Mouse (Mus musculus): ENCODE measurements around the gene Stx8.

The Stx8 gene

GRCm38 (mm10) chr11:68036133-68036959 lies 70.4 kb downstream of the Stx8 start:
- no peak for DNase-seq (ENCODE audit: low read depth)

- no peak for DNase-seq (ENCODE audit: low read depth)
Measured at GRCm38 (mm10) chr11:68037093-68037492, 71.1 kb downstream of the Stx8 start.

- no peak for DNase-seq (ENCODE audit: low read depth)
Measured at GRCm38 (mm10) chr11:68038101-68038500, 72.1 kb downstream of the Stx8 start.

GRCm38 (mm10) chr11:68044181-68044580 lies 78.2 kb downstream of the Stx8 start:
- no peak for DNase-seq (ENCODE audit: low read depth)

DNA sequence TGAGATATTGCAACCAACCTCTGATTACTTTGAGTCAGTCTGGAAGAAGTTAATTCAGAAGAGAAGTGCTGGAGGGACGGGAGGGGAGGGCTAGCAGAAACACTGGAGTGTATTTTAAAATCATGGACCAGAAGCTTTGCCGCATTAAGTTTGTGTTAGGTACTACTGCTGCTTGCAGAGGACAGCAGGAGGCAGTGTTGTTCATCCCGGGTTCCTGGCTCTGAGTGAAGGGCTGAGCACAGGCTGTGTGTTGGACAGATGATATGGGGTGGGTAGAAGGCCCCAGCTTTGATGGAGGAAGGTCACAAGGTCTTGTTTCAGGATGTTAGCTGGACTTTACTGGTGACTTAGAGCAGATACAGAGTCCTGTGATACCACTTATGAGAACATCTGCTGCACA lies 80.9 kb downstream of the Stx8 start:
- DNase-seq (ENCODE audit: low read depth) = no peak

DNA sequence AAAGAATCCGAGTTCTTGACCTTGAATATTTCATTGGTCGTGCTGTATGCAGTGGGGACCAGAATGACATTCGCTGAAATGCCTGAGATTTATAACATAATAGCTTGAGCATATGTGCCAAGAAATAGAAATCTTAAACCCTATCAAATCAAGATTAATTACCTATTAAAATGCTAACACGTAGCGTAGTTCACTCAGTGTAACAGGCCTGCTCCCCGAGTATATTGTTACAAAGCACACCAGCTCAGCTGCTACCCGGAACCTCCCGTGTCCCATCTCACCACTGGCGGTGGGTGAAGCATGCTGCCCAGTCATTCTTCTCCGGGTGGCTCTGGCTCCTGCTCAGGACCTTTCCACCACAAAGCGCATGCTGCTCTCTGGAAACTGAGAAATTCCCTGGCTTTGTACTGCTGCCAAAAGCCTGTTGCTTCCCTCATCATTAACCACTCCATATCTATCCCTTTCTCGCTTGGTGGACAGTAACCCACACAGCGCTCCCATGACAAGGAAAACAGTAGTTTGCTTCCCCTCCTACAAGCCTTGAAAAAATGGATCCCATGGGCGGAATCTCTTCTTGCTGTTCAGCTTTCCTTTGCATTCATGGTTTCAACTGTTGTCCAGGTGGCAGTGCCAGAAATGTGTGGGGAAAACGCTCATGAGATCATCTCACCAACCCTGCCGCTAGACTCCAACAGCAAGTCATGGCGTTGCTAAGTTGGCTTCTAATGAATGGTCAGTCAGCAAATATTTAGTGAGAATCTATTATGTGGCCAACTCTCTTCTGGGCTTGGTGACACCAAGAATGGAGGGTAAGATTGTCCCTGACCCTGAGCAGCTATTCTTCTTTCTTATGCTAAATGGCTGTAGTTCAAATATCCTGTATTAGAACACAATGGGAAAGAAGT lies 83.5 kb downstream of the Stx8 start:
- DNase-seq (ENCODE audit: low read depth) = no peak

DNA sequence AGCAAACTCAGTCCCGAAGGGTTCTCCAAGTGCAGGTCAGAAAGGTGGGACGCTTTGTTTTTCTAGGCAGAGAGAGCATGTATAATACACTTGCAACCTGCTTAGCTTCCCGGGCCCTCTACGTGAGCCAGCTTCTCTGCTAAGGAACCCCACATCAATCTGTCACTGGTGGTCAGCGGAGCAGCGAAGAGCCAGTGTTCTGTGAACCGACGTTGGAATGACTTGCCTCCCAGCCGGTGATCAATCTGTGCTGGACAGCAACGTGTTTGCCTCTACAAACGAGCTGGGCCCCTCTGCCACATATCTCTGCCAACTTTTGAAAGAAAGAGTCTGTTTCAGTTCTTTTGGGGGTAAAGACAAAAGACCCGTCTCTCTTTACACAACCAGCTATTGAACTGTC lies 84.7 kb downstream of the Stx8 start:
- no peak for DNase-seq (ENCODE audit: low read depth)

GRCm38 (mm10) chr11:68051305-68051704 lies 85.3 kb downstream of the Stx8 start:
- no peak for DNase-seq (ENCODE audit: low read depth)

DNA sequence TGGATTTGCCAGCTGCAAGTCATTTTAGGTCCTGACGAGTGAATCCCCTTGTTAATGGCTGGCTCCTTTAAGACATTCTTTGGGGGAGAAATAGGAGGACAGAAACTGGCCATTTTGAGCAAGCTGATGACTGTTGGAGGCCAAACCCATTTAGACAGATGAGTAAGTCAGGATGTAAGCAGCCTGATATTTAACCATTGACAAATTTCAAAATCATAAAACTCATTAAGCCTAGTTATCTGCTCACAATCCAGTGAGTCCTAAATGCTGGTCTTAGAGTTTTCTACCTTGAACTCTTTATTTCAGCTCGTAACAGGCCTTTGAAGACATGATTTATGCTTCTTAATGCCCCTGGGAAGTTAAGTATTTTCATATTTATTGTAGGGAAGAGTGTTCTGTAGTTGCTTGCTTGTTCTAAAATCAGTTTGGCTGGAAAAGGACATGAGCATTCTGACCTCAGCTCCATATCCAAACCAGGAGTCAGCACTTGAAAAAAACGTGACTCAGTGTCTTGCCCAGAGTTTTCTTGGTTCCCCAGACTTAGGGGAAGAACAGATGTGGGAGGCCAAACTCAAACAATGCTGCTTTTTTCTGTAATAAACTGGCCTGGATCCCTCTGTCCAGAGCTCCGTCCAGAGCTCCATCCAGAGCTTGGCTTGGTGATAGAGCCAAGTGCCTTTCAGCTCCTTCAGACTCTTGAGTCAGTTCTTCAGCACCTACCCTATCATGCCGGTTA lies 92.6 kb downstream of the Stx8 start:
- DNase-seq (ENCODE audit: low read depth) = no peak

DNA sequence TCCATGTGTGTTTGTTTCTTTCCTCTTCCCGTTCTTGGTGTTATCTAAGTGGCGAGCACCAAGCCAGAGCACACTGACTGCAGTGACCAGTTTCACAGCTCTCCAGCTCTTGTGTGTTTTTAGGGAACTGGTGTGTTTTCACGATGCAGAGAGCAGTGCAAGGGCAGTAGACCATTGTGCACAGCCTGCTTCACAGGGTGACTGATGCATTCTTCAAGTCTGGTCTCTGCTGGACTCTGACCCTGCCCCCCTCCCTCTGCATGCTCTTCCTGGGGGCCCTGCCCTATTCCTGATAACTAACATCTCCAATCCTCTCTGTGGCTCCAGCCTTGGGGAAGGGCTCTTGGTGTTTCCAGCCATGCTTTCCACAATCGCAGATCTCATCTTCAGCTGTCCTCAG lies 94.7 kb downstream of the Stx8 start:
- DNase-seq (ENCODE audit: low read depth) = no peak

DNA sequence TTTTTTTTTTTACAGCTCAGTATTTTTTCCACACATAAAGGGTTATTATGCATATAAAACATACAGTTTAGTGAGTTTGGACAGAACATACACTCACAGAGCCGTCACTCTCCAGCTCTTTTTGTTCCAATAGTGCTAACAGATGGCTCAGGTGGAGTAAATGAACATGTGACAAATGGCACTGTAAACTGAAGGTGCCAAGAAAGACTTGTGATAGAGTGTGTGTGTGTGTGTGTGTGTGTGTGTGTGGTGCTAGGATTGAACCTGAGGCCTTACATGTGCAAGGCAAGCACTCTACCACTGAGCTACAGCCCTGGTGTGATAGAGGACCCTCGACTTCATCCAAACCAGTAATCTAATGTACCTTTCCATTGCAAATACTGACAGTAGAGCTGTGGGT lies 96.1 kb downstream of the Stx8 start:
- no peak for DNase-seq (ENCODE audit: low read depth)

DNA sequence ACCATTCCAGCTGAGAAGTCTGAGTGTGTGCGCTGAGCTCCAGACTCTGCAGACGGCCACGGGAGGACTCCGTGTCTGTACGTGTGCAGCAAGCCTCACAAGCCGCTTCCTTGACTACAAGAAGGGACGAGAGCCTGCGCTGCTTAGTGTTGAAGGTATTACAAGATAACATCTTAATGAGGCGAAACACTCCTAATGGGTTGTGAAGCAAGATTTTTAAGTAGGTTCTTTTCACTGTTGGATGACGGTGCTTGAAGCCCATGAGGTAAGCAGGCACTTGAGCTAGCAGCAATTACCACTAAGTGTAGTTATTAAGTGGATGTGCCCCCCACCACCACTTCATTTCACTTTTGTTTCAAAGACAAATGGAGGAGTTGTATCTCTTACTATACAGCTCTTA lies 101.8 kb downstream of the Stx8 start:
- DNase-seq (ENCODE audit: low read depth) = no peak

DNA sequence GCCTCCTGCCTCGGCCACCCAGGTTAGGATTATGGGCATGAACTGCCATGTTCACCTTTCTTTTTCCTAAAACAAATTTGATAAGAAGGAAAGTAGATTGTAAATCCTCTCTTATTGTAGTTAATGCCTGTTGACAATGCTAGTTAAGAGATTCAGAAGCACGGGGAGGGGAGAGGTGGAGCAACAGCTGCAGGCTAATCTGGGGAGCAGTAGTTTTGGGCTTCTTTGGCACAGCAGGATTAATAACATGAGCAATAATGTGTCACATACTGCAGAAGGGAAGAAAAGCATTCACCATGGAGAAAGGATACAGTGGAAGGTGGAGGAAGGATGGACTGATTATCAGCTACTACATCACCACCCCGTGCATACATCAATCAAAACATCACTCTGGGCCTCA lies 104.1 kb downstream of the Stx8 start:
- DNase-seq (ENCODE audit: low read depth) = no peak

- DNase-seq (ENCODE audit: low read depth) = no peak
Measured at GRCm38 (mm10) chr11:68071836-68072235, 105.8 kb downstream of the Stx8 start.

DNA sequence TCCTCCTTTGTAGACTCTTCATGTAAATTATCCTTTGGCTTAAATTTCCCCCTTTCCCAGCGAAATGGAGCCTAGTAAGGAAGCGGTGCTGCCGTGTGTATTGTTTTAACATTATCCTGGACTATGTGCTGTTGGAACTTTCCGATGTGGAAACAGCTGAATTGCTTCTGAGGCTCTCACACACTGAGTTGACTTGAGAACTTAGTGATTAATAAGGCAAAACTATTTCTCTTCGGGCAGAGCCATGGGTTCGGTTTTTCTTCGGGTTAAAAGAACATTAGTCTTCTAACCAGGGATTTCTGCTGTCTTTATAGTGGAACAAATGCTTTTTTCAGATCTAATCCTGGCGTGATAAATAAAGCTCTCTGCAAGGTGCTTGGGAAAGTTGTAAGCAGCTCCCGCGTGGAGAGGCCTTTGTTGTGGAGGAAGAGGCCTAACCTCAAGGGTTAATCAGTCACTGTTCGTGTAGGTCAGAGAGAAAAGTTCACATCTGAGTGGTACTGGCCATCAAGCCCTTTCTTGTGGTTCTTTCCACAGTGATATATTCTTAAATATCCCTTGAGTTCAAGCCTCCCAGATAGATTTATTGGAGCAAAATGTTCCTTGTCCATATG lies 106.7 kb downstream of the Stx8 start:
- no peak for DNase-seq (ENCODE audit: low read depth)

- no peak for DNase-seq (ENCODE audit: low read depth)
Measured at GRCm38 (mm10) chr11:68074686-68075085, 108.7 kb downstream of the Stx8 start.

GRCm38 (mm10) chr11:68075331-68075730 lies 109.3 kb downstream of the Stx8 start:
- DNase-seq (ENCODE audit: low read depth) = no peak

DNA sequence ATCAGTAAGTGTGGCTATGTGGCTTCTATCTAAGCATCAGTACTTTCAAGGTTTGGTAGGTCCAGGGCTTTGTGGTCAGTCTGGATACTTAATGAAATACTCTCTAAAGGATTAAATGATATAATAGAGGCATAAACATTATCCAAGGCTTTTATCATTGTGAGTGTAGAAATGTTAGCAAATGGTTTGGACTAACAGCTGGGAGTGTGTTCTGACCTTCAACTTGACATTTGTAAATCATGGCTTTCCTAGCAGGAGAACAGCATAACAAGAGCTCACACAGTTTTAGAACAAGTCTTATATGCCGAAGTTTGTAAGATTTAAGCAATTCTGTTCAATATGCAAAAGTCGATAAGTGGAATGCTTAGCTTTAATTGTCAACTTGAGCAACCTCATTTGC lies 113.8 kb downstream of the Stx8 start:
- no peak for DNase-seq (ENCODE audit: low read depth)

GRCm38 (mm10) chr11:68080999-68081398 lies 115.0 kb downstream of the Stx8 start:
- DNase-seq (ENCODE audit: low read depth) = no peak

- DNase-seq (ENCODE audit: low read depth) = no peak
Measured at GRCm38 (mm10) chr11:68082756-68083155, 116.8 kb downstream of the Stx8 start.

DNA sequence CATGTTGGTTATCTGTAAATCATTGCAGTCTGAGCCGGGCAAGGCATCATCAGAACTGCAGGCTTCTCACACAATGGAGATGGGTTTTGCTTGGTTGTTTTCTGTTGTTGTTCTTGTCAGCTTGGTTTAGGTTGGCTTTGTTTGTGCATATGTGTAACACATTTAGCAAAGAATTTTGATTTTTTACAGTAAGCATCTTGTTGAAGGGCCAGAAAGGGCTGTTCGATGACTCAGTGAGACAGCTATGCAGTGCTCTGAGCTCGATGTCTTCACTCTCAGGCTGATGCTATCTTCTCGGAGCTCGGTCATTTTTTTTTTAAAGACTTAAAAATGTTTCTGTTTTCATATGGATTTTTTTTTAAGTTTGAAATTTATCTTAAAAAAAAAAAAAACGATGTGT lies 117.6 kb downstream of the Stx8 start:
- DNase-seq (ENCODE audit: low read depth) = no peak

DNA sequence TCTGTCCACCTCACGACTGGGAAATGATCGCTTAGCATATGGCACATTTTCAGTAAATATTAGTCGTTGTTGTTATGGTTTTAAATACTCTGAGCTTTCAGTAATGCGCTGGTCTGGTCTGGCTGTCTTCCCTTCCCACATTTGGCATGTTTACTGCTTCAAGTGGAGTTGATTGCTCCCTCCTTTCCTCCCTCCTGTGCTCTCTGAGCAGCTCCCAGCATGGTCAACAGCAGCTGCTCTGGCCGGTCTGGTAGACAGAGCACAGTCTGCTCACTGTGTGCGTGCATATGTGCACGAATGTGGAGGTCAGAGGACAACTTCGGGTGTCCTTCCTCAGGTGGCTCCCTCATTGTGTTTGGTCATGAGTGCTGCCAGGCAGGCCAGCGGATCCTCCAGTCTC lies 120.2 kb downstream of the Stx8 start:
- DNase-seq (ENCODE audit: low read depth) = no peak

Measured in c-Kit-positive CD71-negative TER-119-negative erythroid progenitor cells, embryonic 14.5 days (primary cell).